Mouse (Mus musculus) forebrain, embryonic 16.5 days (tissue): ENCODE measurements around the gene Gprc5b. TPM values are rescaled to one million over a fixed set of nuclear protein-coding genes. Genes with fewer than 3 reads are reported as not detected.

ENCODE experiments used
- ATAC-seq: fragments of 200-750 bp; cut with Nextera tagmentation; 2 replicates; pipeline ENCODE4 v1.8.0; 2017; ENCODE audit warnings: mild to moderate bottlenecking, moderate library complexity
- H3K27ac ChIP-seq: fragments of 300-500 bp; sonication (generic); 2 replicates; pipeline ENCODE4 v1.5.1; 2014; ENCODE audit warnings: low read length, control low read depth
- H3K27me3 ChIP-seq: fragments of 300-500 bp; sonication (generic); replicated peaks from 2 replicates; pipeline ENCODE4 v1.6.1; 2014; ENCODE audit warnings: low read length; ENCODE audit not compliant: control insufficient read depth, insufficient read depth
- H3K36me3 ChIP-seq: fragments of 300-500 bp; sonication (generic); 2 replicates; pipeline ENCODE4 v1.6.1; 2014; ENCODE audit not compliant: control insufficient read depth, insufficient read depth
- H3K4me1 ChIP-seq: fragments of 300-500 bp; sonication (generic); replicated peaks from 2 replicates; pipeline ENCODE4 v1.6.1; 2014; ENCODE audit warnings: low read length; ENCODE audit not compliant: control insufficient read depth, insufficient read depth
- H3K4me2 ChIP-seq: fragments of 300-500 bp; sonication (generic); 2 replicates; pipeline ENCODE4 v1.6.1; 2014; ENCODE audit warnings: mild to moderate bottlenecking, low read length, control low read depth
- H3K4me3 ChIP-seq: fragments of 300-500 bp; sonication (generic); replicated peaks from 2 replicates; pipeline ENCODE4 v1.5.1; 2014; ENCODE audit warnings: mild to moderate bottlenecking, low read length, control low read depth
- H3K9ac ChIP-seq: fragments of 300-500 bp; sonication (generic); replicated peaks from 2 replicates; pipeline ENCODE4 v1.6.1; 2014; ENCODE audit warnings: low read depth, low read length, control low read depth
- H3K9me3 ChIP-seq: fragments of 300-500 bp; sonication (generic); 2 replicates; pipeline ENCODE4 v1.6.1; 2016; ENCODE audit warnings: low read length; ENCODE audit not compliant: control insufficient read depth
- WGBS: fragments of 180-500 bp; shearing (Covaris S2); extraction: QIAGEN DNeasy Blood & Tissue Kit; methylation state at CpG from one replicate; pipeline ENCODE4 v1.1.7; 2014; 5-methylcytosine and 5-hydroxymethylcytosine counted together
- polyA plus RNA-seq: library from polyadenylated mRNA; unstranded; fragments of >200 nt; fragmentation: Nextera tagmentation; extraction: Ambion mirVana; gene quantifications from 2 replicates; pipeline ENCODE4 v1.2.1, GENCODE M21; 2015

Gprc5b gene
- polyA plus RNA-seq, 1 experiment from 2014 or later: 6.2 TPM

DNA sequence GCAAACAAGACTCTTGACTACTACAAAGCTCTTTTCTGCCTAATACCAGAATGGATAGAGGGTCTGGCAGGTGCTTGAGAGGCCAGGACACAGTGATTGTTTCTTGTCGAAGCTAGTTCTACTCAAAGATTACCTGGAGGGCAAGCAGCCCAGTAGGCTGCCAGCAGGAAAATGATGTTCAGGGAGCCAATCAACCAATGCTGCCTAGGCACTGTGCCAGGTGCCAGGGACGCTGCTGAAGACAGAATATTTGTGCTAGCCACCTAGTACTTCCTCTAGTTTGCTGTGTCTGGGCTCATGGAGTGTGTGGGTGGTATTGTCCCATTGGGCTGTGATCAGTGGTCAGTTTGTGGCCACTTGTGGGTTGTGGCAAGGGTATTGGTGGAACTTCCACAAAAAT is 7.5 kb upstream of the Gprc5b start:
- no peak for ATAC-seq
- no peak overlapping the region for H3K27ac ChIP-seq
- no peak overlapping the region for H3K4me3 ChIP-seq
- no peaks in the 10 kb centered on the region for H3K36me3 ChIP-seq
- no peak overlapping the region for H3K9ac ChIP-seq
- no peaks in the 10 kb centered on the region for H3K4me1 ChIP-seq
- no peaks in the 10 kb centered on the region for H3K9me3 ChIP-seq
- no peak overlapping the region for H3K4me2 ChIP-seq
- WGBS: 30% methylated on average over 2 of the region's 2 CpGs
- no peaks in the 10 kb centered on the region for H3K27me3 ChIP-seq

DNA sequence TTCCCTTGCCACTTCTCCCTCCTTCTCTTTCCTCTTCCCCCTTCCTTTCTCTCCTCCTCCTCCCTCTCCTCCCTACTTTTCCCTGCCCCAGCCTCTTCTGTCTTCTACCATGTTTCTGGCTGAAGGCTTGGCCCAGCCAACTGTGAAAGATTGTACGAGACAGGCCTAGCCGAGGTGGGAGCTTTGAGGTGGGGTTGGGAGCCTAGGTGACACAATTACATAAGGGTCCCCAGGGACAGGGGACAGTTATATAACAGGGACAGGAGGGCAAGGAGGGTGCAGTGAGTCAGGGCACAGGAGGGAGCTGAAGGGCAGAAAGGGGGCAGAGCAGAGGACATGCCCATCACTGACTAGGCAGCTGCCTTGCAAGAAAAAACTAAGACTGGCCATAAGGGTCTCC is 7.0 kb upstream of the Gprc5b start:
- Histone ChIP-seq H3K27ac (no peak overlapping the region), H3K36me3 (no peaks in the 10 kb centered on the region), H3K4me2 (no peak overlapping the region), H3K4me3 (no peak overlapping the region), H3K9ac (no peak overlapping the region), H3K4me1 (no peaks in the 10 kb centered on the region), H3K27me3 (no peaks in the 10 kb centered on the region), H3K9me3 (no peaks in the 10 kb centered on the region)
- ATAC-seq: no peak
- WGBS: 56% methylated on average over 2 of the region's 2 CpGs

DNA sequence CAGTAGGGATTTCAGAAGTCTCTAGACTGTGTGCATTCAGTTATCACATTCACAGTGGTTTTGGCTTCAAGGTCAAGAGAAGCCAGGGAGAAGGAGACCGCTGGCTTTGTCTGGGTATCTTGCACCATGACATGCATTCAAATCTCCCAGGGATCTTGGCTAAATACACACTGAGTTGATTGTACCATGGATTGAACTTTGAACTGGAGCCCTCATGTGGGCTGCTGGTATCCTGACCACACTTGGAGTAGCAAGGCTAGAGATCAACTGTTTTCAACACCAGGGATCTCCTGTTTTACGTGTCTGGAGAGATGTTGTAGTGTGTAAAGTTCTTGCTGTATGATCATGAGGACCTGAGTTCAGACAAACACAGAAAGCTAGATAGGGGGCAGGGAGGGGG is 4.8 kb upstream of the Gprc5b start:
- WGBS: 78% methylated on average over 2 of the region's 2 CpGs
- no peak for ATAC-seq
- H3K4me1 ChIP-seq: peaks cover 11% of the 10 kb centered on the region
- H3K27me3 ChIP-seq: no peaks in the 10 kb centered on the region
- H3K4me2 ChIP-seq: no peak overlapping the region
- H3K36me3 ChIP-seq: no peaks in the 10 kb centered on the region
- H3K9me3 ChIP-seq: no peaks in the 10 kb centered on the region
- no peak overlapping the region for H3K27ac ChIP-seq
- H3K4me3 ChIP-seq: no peak overlapping the region
- H3K9ac ChIP-seq: no peak overlapping the region

DNA sequence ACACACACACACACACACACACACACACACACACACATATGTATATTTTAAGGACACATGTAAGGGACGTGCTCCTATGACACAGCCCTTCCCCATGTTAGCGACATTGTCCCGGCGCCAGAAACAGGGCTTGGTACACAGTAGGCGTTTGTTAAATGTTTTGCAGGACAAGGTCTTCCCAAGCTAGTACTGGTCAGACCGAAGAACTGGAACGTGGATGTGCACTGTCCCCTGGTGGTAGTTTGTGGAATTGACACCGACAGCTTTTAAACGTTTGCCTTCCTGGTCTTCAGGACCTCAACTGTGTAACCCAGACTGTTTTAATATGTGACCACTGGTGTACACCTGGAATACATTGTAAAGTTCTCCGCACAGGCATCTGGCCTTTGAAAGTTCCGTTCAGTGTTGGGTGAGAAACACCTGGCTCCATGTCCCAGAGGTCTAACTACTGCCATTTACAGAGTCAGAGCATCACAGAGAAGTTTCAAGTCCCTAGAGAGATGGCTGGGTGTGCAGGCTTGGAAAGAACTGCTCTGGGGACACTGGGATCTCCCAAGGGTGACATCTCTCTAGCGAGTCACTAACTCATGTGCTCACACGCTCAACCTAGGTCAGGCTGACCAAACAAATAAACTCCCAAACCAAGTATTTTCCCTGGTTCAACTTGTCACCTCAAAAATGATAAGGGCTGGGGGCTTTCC is 1.3 kb upstream of the Gprc5b start:
- H3K4me1 ChIP-seq: peaks cover 47% of the 10 kb centered on the region
- H3K9me3 ChIP-seq: no peaks in the 10 kb centered on the region
- no peaks in the 10 kb centered on the region for H3K27me3 ChIP-seq
- H3K4me2 ChIP-seq: peak overlapping the region; percentile 94; the same call in 1 of the 2 replicates
- no peaks in the 10 kb centered on the region for H3K36me3 ChIP-seq
- H3K9ac ChIP-seq: no peak overlapping the region
- 9% methylated on average over 13 of the region's 13 CpGs for WGBS
- ATAC-seq: peak; percentile 15; the same call in 1 of the 2 replicates
- no peak overlapping the region for H3K4me3 ChIP-seq
- no peak overlapping the region for H3K27ac ChIP-seq

DNA sequence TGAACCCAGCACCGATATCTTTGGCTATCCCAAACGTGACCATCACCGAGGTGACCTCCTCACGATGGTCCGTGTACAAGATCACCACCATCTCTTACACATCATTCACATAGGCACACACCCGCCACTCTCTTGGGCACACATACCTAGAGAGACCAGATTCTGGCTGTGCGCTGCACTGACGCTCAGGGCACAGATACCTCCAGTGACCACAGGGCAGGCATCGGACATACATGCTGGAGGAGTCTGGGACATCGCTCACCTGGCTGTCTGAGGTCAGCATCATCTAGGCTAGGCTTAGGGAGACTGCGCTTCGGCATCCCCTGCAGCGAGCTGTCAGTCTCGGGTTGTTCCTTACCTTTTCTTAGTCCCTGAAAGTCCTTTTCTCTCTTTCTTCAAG is 660 bp upstream of the Gprc5b start:
- H3K4me1 ChIP-seq: peaks cover 53% of the 10 kb centered on the region
- ATAC-seq: no peak
- no peak overlapping the region for H3K27ac ChIP-seq
- H3K4me2 ChIP-seq: peak overlapping the region; percentile 94
- no peaks in the 10 kb centered on the region for H3K27me3 ChIP-seq
- H3K9ac ChIP-seq: no peak overlapping the region
- H3K9me3 ChIP-seq: no peaks in the 10 kb centered on the region
- no peaks in the 10 kb centered on the region for H3K36me3 ChIP-seq
- no peak overlapping the region; the same call in 1 of the 2 replicates for H3K4me3 ChIP-seq
- WGBS: 8% methylated on average over 14 of the region's 14 CpGs

DNA sequence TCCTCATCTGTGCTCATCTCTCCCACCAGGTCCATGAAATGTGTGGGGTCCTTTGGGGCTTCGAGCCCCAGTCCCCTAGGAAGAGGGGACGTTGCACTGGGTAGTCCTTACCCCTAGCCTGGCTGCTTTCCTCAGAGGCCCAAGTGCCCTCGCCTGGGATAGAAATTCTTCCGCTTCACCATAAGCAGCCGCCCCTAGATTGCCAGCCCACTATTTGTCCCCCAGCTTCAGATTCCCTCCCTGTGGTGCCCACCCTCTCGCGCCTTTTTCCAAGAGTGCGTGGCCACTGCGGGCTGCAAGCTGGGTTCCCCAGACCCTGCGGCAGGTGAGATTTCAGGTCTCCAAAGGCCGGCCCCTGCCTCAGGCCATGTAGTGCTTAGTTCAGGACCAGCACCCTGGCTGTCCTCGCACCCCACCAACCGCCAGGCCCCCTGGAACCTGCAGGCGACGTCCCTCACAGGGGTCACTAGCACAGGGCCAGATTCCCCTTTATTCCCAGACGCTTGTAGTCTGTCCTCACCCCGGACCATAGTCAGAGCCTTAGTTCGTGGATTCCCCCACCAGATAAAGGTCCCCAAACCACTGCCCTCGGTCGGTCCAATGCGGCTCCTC is 674 bp downstream of the Gprc5b start:
- no peaks in the 10 kb centered on the region for H3K27me3 ChIP-seq
- peak overlapping the region; percentile 86 for H3K27ac ChIP-seq
- no peaks in the 10 kb centered on the region for H3K9me3 ChIP-seq
- peak; percentile 2; the same call in 1 of the 2 replicates for ATAC-seq
- H3K4me3 ChIP-seq: peak overlapping the region; percentile 58
- H3K36me3 ChIP-seq: no peaks in the 10 kb centered on the region
- peak overlapping the region; percentile 94 for H3K4me2 ChIP-seq
- peak overlapping the region; percentile 71 for H3K9ac ChIP-seq
- peaks cover 64% of the 10 kb centered on the region for H3K4me1 ChIP-seq
- WGBS: 1% methylated on average over 21 of the region's 21 CpGs

DNA sequence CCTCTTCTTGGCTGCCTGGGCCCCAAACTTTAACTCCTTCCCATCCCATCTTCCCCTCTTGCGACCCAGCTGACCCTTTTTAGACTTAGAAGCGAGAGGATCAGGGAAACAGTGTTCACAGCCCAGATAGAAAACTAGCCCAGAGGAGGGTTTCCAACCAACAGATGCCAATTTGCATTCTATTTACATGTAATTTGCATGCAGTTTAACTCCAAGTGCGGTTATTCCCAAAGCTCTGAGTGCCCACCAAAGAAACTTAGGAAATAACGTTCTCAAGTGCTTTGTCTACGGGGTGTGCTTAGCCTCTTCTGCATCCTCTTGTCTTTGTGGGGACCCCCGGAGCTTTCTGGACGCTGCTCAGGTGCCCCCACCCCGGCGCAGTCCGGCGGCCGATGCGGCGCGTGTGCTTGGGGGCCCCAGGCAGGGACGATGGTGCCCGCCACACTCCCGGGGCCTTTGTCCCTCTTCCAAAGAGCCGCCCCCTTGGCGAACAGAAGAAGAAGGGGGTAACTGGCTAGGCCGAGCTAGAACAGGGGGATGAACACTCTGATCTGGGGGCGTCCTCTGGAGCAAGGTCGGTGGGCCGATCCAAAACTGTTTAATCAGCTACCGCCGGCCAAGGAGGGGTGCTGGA is 1.3 kb downstream of the Gprc5b start:
- Histone ChIP-seq H3K27ac (peak overlapping the region; percentile 86), H3K9me3 (no peaks in the 10 kb centered on the region), H3K36me3 (no peaks in the 10 kb centered on the region), H3K4me3 (peak overlapping the region; percentile 58), H3K4me2 (peak overlapping the region; percentile 94), H3K4me1 (peaks cover 64% of the 10 kb centered on the region), H3K9ac (peak overlapping the region; percentile 71), H3K27me3 (no peaks in the 10 kb centered on the region)
- under 1% methylated on average over 26 of the region's 26 CpGs for WGBS
- ATAC-seq: peak; percentile 9; the same call in 1 of the 2 replicates

DNA sequence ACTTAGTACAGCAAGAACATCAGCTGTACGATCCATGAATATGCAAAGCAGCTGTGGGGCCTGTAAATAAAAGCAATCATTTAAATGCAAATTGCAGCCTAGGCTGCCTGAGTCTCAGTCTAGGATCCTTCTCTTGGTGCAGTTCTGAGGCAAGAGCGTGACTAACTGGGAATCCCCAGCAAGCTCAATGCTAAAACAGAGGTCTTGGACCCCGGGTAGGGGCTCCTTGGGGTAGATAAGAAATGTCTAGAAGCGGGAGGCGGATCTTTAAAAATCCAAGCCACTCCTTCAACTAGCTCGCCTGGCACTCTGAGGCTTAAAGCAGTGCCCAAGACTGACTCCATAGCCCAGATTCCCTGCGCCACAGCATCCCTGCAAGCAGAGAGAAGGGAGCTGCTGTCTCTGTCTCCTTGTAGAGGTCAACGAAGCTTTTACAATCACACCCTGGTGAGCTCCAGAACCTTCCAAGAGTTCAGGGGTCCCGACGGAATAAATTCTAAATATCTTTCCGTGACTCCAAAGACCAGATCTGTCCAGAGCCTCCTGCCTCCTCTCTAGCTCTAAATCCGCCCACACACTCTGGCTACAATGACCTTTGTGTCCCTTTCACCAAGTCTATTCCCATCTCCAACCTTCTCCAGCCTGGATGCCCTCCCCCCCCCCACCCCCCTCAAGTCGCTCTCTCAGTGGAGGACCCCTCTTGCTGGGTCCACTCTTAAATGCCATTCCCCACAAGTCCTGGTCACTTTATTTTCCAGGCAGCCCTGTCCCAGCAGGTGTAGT is 2.2 kb downstream of the Gprc5b start:
- H3K4me2 ChIP-seq: peak overlapping the region; percentile 94
- H3K36me3 ChIP-seq: no peaks in the 10 kb centered on the region
- peak; percentile 29 for ATAC-seq
- H3K9ac ChIP-seq: peak overlapping the region; percentile 43
- WGBS: 6% methylated on average over 13 of the region's 13 CpGs
- H3K4me3 ChIP-seq: peak overlapping the region; percentile 58
- H3K4me1 ChIP-seq: peaks cover 64% of the 10 kb centered on the region
- no peaks in the 10 kb centered on the region for H3K9me3 ChIP-seq
- H3K27ac ChIP-seq: peak overlapping the region; percentile 86
- H3K27me3 ChIP-seq: no peaks in the 10 kb centered on the region

DNA sequence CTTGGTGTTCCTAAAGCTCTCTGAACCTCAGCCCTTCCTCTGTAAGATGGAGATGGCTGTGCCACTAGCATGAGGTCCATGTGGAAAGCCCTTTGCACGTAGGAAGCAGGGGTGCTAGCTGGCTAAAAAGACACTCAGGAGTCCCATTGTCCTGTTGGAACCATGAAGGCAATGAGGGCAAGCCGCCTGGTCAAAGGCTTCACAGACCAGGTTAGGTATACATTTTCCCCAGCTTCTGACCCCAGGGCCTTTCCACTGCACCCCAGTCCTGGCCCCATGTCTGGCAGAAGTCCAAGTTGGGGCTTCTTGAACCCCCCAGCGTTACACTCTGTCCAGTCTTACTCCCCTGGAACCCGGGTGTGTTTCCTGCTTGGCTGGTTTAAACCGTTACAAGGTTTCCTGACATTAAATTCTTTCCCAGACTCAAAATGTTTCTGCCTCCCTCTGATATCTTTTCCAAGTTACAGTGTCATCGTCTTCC is 2.9 kb downstream of the Gprc5b start:
- H3K4me2 ChIP-seq: peak overlapping the region; percentile 94
- no peak overlapping the region for H3K4me3 ChIP-seq

More for the DNA sequence above, 2.9 kb downstream of the Gprc5b start:
- 16% methylated on average over 6 of the region's 6 CpGs for WGBS
- Histone ChIP-seq H3K9ac (no peak overlapping the region), H3K9me3 (no peaks in the 10 kb centered on the region), H3K36me3 (no peaks in the 10 kb centered on the region), H3K4me1 (peaks cover 64% of the 10 kb centered on the region), H3K27ac (peak overlapping the region; percentile 50), H3K27me3 (no peaks in the 10 kb centered on the region)
- ATAC-seq: no peak
